Mouse (Mus musculus) retina, adult 2 months (tissue): ENCODE results near the gene Rpl28.

ENCODE experiments used
- DNase-seq: peaks from one replicate; pipeline ENCODE4 v3.0.0-alpha.2; 2012; ENCODE audit warnings: low read depth, low spot score

Gene Rpl28

GRCm38 (mm10) chr7:4835631-4836327, 43.1 kb downstream of the Rpl28 start:
- DNase-seq = no peak

DNA sequence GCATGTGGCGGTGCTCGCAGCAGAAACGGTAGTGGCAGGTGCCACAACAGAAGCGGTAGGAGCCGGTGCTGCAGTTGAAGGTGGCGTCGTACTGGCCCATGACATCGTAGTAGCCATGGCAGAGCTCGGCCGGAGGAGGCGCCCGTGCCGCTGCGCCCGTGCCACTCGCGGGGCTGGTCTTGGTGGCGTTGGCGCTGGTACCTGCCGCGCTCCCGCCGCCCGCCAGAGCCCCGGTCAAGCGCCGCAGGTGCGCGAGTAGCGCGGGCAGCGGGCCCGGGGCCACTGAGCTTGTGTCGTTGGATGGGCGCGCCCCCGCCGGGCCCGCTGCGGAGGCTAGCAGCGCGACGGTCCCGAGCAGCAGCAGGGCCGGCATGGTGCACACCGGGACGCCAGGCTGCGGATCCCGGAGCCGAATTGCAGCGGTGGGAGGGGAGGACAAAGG, 43.7 kb downstream of the Rpl28 start:
- DNase-seq = no peak

DNA sequence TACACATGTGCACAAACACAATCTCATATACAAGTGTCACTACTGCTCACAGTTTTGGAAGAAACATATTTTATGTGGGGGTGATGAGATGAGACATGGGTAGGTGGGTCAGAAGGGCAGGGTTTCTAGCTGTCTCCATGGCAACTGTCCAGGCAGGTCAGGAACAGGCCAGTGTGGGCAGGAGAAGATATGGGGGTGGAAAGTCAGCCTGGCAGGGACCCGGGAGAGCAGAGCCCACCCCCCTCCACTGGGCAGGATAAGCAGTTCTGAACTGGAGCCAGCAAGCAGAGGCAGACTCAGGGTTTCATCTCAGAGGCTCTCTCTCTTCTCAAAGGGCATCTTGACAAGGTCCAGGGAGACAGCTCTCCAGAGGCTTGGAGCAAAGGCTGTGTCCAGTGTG, 45.0 kb downstream of the Rpl28 start:
- DNase-seq = no peak

DNA sequence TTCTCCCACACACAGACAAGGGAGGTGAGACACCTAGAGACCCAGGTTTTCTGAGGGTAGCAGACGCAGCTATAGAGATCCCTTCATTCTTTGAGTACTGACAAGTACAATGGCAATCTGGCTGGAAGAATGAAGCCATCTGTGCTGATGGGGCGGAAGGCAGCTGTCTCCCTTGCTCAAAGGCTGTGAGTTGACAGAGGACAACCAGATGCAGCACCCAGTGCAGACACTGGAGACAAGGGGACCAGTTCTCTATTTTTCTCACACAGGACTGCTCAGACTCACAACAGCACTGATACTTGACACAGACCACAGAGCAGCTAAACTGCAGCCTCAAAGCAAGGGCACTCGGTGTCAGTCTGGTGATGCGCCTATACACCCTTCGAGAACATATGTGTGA, 49.4 kb downstream of the Rpl28 start:
- DNase-seq = no peak

- DNase-seq = no peak
These were observed 50.0 kb downstream of the Rpl28 start for GRCm38 (mm10) chr7:4842634-4843131.

- no peak for DNase-seq
These were observed 51.0 kb downstream of the Rpl28 start for GRCm38 (mm10) chr7:4843604-4844244.

GRCm38 (mm10) chr7:4844245-4844916, 51.7 kb downstream of the Rpl28 start, which contains the start of gene Shisa7:
Shisa7 (minus strand) TSS chr7:4844696.
- no peak for DNase-seq
